Mouse (Mus musculus): ENCODE data around the gene Mt2.

DNA sequence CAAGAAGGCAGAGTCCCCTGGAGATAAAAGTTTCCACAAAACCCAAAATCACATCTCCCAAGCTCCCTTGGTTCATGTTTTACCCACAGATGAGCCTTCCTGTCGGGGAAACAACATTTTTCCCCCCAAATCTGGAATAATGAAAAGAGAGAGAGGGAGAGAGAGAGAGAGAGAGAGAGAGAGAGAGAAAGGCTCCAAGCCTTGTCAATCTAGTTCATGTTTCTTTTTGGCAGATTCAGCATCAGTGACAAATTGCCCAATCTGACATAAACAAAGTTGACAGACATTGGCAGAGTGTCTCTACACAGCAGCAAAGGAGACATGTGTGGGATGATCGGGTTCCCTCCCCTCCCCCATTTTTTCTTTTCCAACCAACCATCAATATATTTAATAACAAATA, 35.0 kb downstream of the Mt2 start:
- TF ChIP-seq GATA1 (IDR thresholded peaks at IDR 0.05; ENCODE audit: borderline replicate concordance, low read length) = no peak
- TF ChIP-seq FLI1 (IDR thresholded peaks at IDR 0.05; ENCODE audit: low read length) = no peak

Measured in megakaryocyte, embryonic 14.5 days (primary cell).